In genomic region chr7:70591361-70592256, GRCm38 (mm10) we compare ENCODE assay signal across 19 mouse cellular contexts.
A peak's percentile ranks its signal among the peaks of the same experiment; 100 is the strongest.
DNase-seq lines count a peak whose midpoint lies in the region; ATAC-seq and TF ChIP-seq lines count a peak whose summit lies in the region.
"Had no signal": no experiment of that assay in that cellular context is flagged by ENCODE, and none has a peak within 500 bp of the region (broad histone marks: within the 10 kb centered on the region; RNA-seq: fewer than 3 reads in every experiment).

No protein-coding gene starts in this region.

- TF ChIP-seq CTCF in brain, embryonic 14.5 days (IDR thresholded peaks at IDR 0.05; ENCODE audit: borderline replicate concordance, extremely low read depth, insufficient read depth, insufficient read length): no peak

- no peak for ATAC-seq in heart, embryonic 14.5 days (ENCODE audit: insufficient number of reproducible peaks, insufficient read depth, low FRiP score, low read depth)
- ATAC-seq in midbrain, embryonic 11.5 days (ENCODE audit: low FRiP score): peak; percentile 84
- no peak for ATAC-seq in midbrain, embryonic 16.5 days
- ATAC-seq in CD4-positive, CD25-positive, alpha-beta regulatory T cell, adult 4 months: no peak
- ATAC-seq: forebrain, embryonic 16.5 days had no signal

- DNase-seq in heart, adult 11 months: no peak
- peak; percentile 93 for DNase-seq in midbrain, embryonic 11.5 days (ENCODE audit: low spot score, missing footprints)
- peak; percentile 36 for DNase-seq in brain, embryonic 14.5 days (ENCODE audit: low read depth)
- peak; percentile 5 for DNase-seq in retina, embryonic 14.5 days (ENCODE audit: low spot score)
- DNase-seq in cerebellum, postnatal 4 days (ENCODE audit: low spot score in 2 of 2): no peak
- DNase-seq: cerebellum, postnatal 36 days; gastrocnemius, postnatal 10 days; heart, postnatal 4 days; liver; right cerebral cortex, adult 18-20 months; spleen, adult 18-20 months; thymus, postnatal 36 days had no signal

- H3K9ac ChIP-seq in heart, embryonic 14.5 days (ENCODE audit: low read length): no peak overlapping the region
- H3K9ac ChIP-seq in midbrain, embryonic 11.5 days (ENCODE audit: low read length): no peak overlapping the region
- no peak overlapping the region for H3K9ac ChIP-seq in midbrain, embryonic 16.5 days (ENCODE audit: low read depth, low read length)
- H3K9ac ChIP-seq: embryonic facial prominence, embryonic 15.5 days; lung, embryonic 15.5 days had no signal

- no peaks in the 10 kb centered on the region for H3K4me1 ChIP-seq in heart, embryonic 14.5 days (ENCODE audit: control insufficient read depth in 2 of 2, insufficient read depth in 2 of 2, low read length in 2 of 2)
- H3K4me1 ChIP-seq in midbrain, embryonic 11.5 days (ENCODE audit: control insufficient read depth, insufficient read depth, low read length): peaks cover 16% of the 10 kb centered on the region
- H3K4me1 ChIP-seq in midbrain, embryonic 16.5 days (ENCODE audit: control insufficient read depth, insufficient read depth, low read length): no peaks in the 10 kb centered on the region
- H3K4me1 ChIP-seq: embryonic facial prominence, embryonic 15.5 days had no signal

- 26% methylated on average over 13 of the region's 13 CpGs for WGBS in heart, embryonic 14.5 days
- WGBS in midbrain, embryonic 11.5 days: 6% methylated on average over 13 of the region's 13 CpGs
- WGBS in midbrain, embryonic 16.5 days: 10% methylated on average over 13 of the region's 13 CpGs

- TF ChIP-seq POLR2A in brain, embryonic 14.5 days (IDR thresholded peaks at IDR 0.05; ENCODE audit: borderline replicate concordance, extremely low read depth, insufficient read depth, insufficient read length, poor library complexity, severe bottlenecking): no peak

- H3K36me3 ChIP-seq in heart, embryonic 14.5 days (ENCODE audit: control insufficient read depth, insufficient read depth, low read length): no peaks in the 10 kb centered on the region
- H3K36me3 ChIP-seq in midbrain, embryonic 11.5 days (ENCODE audit: control insufficient read depth, insufficient read depth, low read length): no peaks in the 10 kb centered on the region
- no peaks in the 10 kb centered on the region for H3K36me3 ChIP-seq in midbrain, embryonic 16.5 days (ENCODE audit: control insufficient read depth, insufficient read depth, low read length)
- H3K36me3 ChIP-seq: embryonic facial prominence, embryonic 15.5 days; lung, embryonic 15.5 days had no signal

- H3K9me3 ChIP-seq in heart, embryonic 14.5 days (ENCODE audit: control insufficient read depth, low read length): 0 out of 2 replicates have a peak, but pooled peaks cover 3% of the 10 kb centered on the region
- H3K9me3 ChIP-seq in midbrain, embryonic 11.5 days (ENCODE audit: control insufficient read depth, low read length): no peaks in the 10 kb centered on the region
- H3K9me3 ChIP-seq in midbrain, embryonic 16.5 days (replicated peaks; ENCODE audit: control insufficient read depth, low read length, poor library complexity, severe bottlenecking): no peaks in the 10 kb centered on the region
- H3K9me3 ChIP-seq: embryonic facial prominence, embryonic 15.5 days; lung, embryonic 15.5 days had no signal

- no peak overlapping the region for H3K4me3 ChIP-seq in heart, embryonic 14.5 days (ENCODE audit: control insufficient read depth in 1 of 2, insufficient read depth in 1 of 2, low read depth in 1 of 2, low read length in 2 of 2)
- H3K4me3 ChIP-seq in midbrain, embryonic 11.5 days (ENCODE audit: low read depth, low read length): no peak overlapping the region
- H3K4me3 ChIP-seq in midbrain, embryonic 16.5 days (ENCODE audit: low read depth, low read length): no peak overlapping the region
- H3K4me3 ChIP-seq: embryonic facial prominence, embryonic 15.5 days; lung, embryonic 15.5 days; myocyte had no signal

- no peak overlapping the region for H3K27ac ChIP-seq in heart, embryonic 14.5 days (replicated peaks in 1 of 2; ENCODE audit: control insufficient read depth in 1 of 2, insufficient read depth in 1 of 2, low read depth in 2 of 2, low read length in 2 of 2)
- H3K27ac ChIP-seq in midbrain, embryonic 11.5 days (ENCODE audit: low read depth, low read length): peak overlapping the region; percentile 30; the same call in 1 of the 2 replicates
- H3K27ac ChIP-seq in midbrain, embryonic 16.5 days (ENCODE audit: low read length): no peak overlapping the region
- H3K27ac ChIP-seq: embryonic facial prominence, embryonic 15.5 days; lung, embryonic 15.5 days had no signal

- H3K4me2 ChIP-seq in heart, embryonic 14.5 days (ENCODE audit: low read length): peak overlapping the region; percentile 35
- peak overlapping the region; percentile 23; the same call in 1 of the 2 replicates for H3K4me2 ChIP-seq in midbrain, embryonic 11.5 days
- H3K4me2 ChIP-seq in midbrain, embryonic 16.5 days (ENCODE audit: low read length): no peak overlapping the region
- H3K4me2 ChIP-seq: embryonic facial prominence, embryonic 15.5 days; lung, embryonic 15.5 days had no signal

- H3K27me3 ChIP-seq in heart, embryonic 14.5 days (ENCODE audit: control insufficient read depth, insufficient read depth, low read length): no peaks in the 10 kb centered on the region
- no peaks in the 10 kb centered on the region for H3K27me3 ChIP-seq in midbrain, embryonic 11.5 days (ENCODE audit: control insufficient read depth, insufficient read depth, low read length)
- H3K27me3 ChIP-seq in midbrain, embryonic 16.5 days (ENCODE audit: control insufficient read depth, insufficient read depth, low read depth, low read length): peaks cover 18% of the 10 kb centered on the region
- H3K27me3 ChIP-seq: embryonic facial prominence, embryonic 15.5 days; lung, embryonic 15.5 days had no signal

Comparison
In these comparisons a context has a peak if more than half of its experiments do, and no peak if none do; other contexts are left out.
1. DNase-seq: peak in midbrain, embryonic 11.5 days (single experiment), brain, embryonic 14.5 days (single experiment) and retina, embryonic 14.5 days (single experiment); none in heart, adult 11 months (single experiment) and cerebellum, postnatal 4 days (0 of 2).